Comparison of ENCODE assay signal across 9 mouse cellular contexts in the genomic region with DNA sequence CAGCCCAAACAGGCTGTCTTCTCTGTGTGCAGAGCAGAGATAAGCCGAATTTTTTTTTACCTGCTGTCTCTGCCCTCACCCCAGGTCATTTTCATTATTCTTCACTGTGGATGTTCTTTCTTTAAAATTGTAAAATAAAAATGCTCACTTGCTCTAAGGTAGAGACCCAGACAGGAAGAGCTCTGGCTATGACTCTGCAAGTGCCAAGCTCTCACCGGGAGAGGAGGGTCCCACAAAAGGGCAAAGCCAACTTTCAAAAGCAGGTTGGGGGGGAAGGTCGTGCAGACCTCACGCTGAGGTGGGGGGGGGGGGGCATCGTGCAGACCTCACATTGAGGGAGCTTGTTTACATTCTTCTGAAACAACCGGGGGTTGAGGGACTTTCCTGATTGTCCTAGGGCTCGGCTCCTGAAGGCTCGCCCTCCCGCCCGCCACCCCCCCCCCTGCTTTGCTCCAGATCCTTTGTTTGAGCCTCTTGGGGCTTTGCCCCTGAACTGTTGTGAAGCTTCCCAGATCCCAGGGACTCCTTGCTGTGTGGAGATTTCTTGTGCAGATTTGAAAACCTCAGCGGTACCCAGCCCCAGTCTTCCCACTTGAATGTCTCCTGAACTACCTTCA.
DNase-seq lines count a peak whose midpoint lies in the region; ATAC-seq and TF ChIP-seq lines count a peak whose summit lies in the region.
"Had no signal": no experiment of that assay in that cellular context is flagged by ENCODE, and none has a peak within 500 bp of the region (broad histone marks: within the 10 kb centered on the region; RNA-seq: fewer than 3 reads in every experiment).

No protein-coding gene starts in this region.

- intact Hi-C loops in gastrocnemius, adult 2 months (cut with DNase I) = no loop called here

- no peak overlapping the region for H3K4me3 ChIP-seq in layer of hippocampus, adult 2 months
- H3K4me3 ChIP-seq in embryonic facial prominence, embryonic 14.5 days (ENCODE audit: low read depth, low read length) = peak overlapping the region; percentile 13; the same call in 1 of the 2 replicates
- H3K4me3 ChIP-seq in limb, embryonic 11.5 days (ENCODE audit: low read depth, low read length) = no peak overlapping the region
- no peak overlapping the region; the same call in 1 of the 2 replicates for H3K4me3 ChIP-seq in stomach, embryonic 15.5 days (replicated peaks)
- H3K4me3 ChIP-seq in gastrocnemius, adult 2 months = no peak overlapping the region

- ATAC-seq in embryonic facial prominence, embryonic 14.5 days (ENCODE audit: low read depth) = no peak; the same call in 1 of the 2 replicates
- ATAC-seq in limb, embryonic 11.5 days (ENCODE audit: insufficient number of reproducible peaks, low FRiP score, low TSS enrichment, low read depth) = no peak
- ATAC-seq in stomach, embryonic 15.5 days (ENCODE audit: insufficient read depth, low FRiP score, low read depth) = no peak
- no peak for ATAC-seq in frontal cortex, adult (ENCODE audit: low TSS enrichment)

- H3K27ac ChIP-seq in layer of hippocampus, adult 2 months = peak overlapping the region; percentile 51
- H3K27ac ChIP-seq in embryonic facial prominence, embryonic 14.5 days (replicated peaks; ENCODE audit: low read depth, low read length) = peak overlapping the region; percentile 61
- H3K27ac ChIP-seq in limb, embryonic 11.5 days (replicated peaks; ENCODE audit: low read depth, low read length) = no peak overlapping the region; the same call in 1 of the 2 replicates
- H3K27ac ChIP-seq in stomach, embryonic 15.5 days = no peak overlapping the region
- H3K27ac ChIP-seq in gastrocnemius, adult 2 months = no peak overlapping the region
- H3K27ac ChIP-seq: liver, embryonic 14.5 days had no signal

- H3K4me1 ChIP-seq in embryonic facial prominence, embryonic 14.5 days (ENCODE audit: control insufficient read depth, insufficient read depth, low read length) = peaks cover 44% of the 10 kb centered on the region
- H3K4me1 ChIP-seq in limb, embryonic 11.5 days (ENCODE audit: control insufficient read depth, insufficient read depth, low read length) = peaks cover 15% of the 10 kb centered on the region
- peaks cover 2% of the 10 kb centered on the region; the same call in 1 of the 2 replicates for H3K4me1 ChIP-seq in stomach, embryonic 15.5 days

- peak overlapping the region; percentile 49 for H3K4me2 ChIP-seq in embryonic facial prominence, embryonic 14.5 days (ENCODE audit: low read depth, low read length)
- 0 out of 2 replicates have a peak overlapping the region, but pooled peaks have one; percentile 7 for H3K4me2 ChIP-seq in limb, embryonic 11.5 days (ENCODE audit: low read depth, severe bottlenecking)
- H3K4me2 ChIP-seq in stomach, embryonic 15.5 days = peak overlapping the region; percentile 21; the same call in 1 of the 2 replicates

- H3K9ac ChIP-seq in embryonic facial prominence, embryonic 14.5 days (ENCODE audit: low read depth, low read length) = peak overlapping the region; percentile 48; the same call in 1 of the 2 replicates
- peak overlapping the region; percentile 30; the same call in 1 of the 2 replicates for H3K9ac ChIP-seq in limb, embryonic 11.5 days (ENCODE audit: low read length)
- H3K9ac ChIP-seq in stomach, embryonic 15.5 days = no peak overlapping the region
- H3K9ac ChIP-seq: liver, embryonic 14.5 days had no signal

- no peaks in the 10 kb centered on the region for H3K27me3 ChIP-seq in embryonic facial prominence, embryonic 14.5 days (replicated peaks; ENCODE audit: control insufficient read depth, insufficient read depth, low read length)
- no peaks in the 10 kb centered on the region for H3K27me3 ChIP-seq in limb, embryonic 11.5 days (ENCODE audit: control insufficient read depth, insufficient read depth, low read length)
- no peaks in the 10 kb centered on the region for H3K27me3 ChIP-seq in stomach, embryonic 15.5 days (replicated peaks)

- H3K9me3 ChIP-seq in embryonic facial prominence, embryonic 14.5 days (ENCODE audit: control insufficient read depth, low read length) = no peaks in the 10 kb centered on the region
- H3K9me3 ChIP-seq in limb, embryonic 11.5 days (ENCODE audit: control insufficient read depth, low read length) = no peaks in the 10 kb centered on the region
- no peaks in the 10 kb centered on the region for H3K9me3 ChIP-seq in stomach, embryonic 15.5 days

- WGBS in embryonic facial prominence, embryonic 14.5 days = 5% methylated on average over 8 of the region's 11 CpGs
- WGBS in limb, embryonic 11.5 days = 10% methylated on average over 11 of the region's 11 CpGs
- WGBS in stomach, embryonic 15.5 days = 11% methylated on average over 11 of the region's 11 CpGs

- no peak for TF ChIP-seq CTCF in layer of hippocampus, adult 2 months (conservative IDR thresholded peaks at IDR 0.05)
- TF ChIP-seq CTCF in gastrocnemius, adult 2 months (IDR thresholded peaks at IDR 0.05) = no peak

- no peak for DNase-seq in layer of hippocampus, adult 2 months (ENCODE audit: low spot score in 2 of 2)
- no peak for DNase-seq in layer of hippocampus, postnatal 14 days (ENCODE audit: low spot score in 2 of 2)
- peak; percentile 36 for DNase-seq in embryonic facial prominence, embryonic 14.5 days (ENCODE audit: low spot score)
- peak; percentile 27 for DNase-seq in limb, embryonic 11.5 days (ENCODE audit: low spot score)
- DNase-seq in gastrocnemius, adult 2 months = no peak
- DNase-seq in natural killer cell, adult 2 months (ENCODE audit: low spot score in 2 of 2) = no peak

- H3K36me3 ChIP-seq in embryonic facial prominence, embryonic 14.5 days (ENCODE audit: control insufficient read depth, insufficient read depth, low read length) = no peaks in the 10 kb centered on the region
- H3K36me3 ChIP-seq in limb, embryonic 11.5 days (ENCODE audit: control insufficient read depth, insufficient read depth, low read length) = no peaks in the 10 kb centered on the region
- H3K36me3 ChIP-seq in stomach, embryonic 15.5 days = no peaks in the 10 kb centered on the region

Comparison
In these comparisons a context has a peak if more than half of its experiments do, and no peak if none do; other contexts are left out.
1. DNase-seq: peak in embryonic facial prominence, embryonic 14.5 days (single experiment) and limb, embryonic 11.5 days (single experiment); none in layer of hippocampus, adult 2 months (0 of 2), layer of hippocampus, postnatal 14 days (0 of 2), gastrocnemius, adult 2 months (single experiment) and natural killer cell, adult 2 months (0 of 2).
2. H3K27ac ChIP-seq: peak in layer of hippocampus, adult 2 months (single experiment) and embryonic facial prominence, embryonic 14.5 days (single experiment); none in limb, embryonic 11.5 days (single experiment), stomach, embryonic 15.5 days (single experiment) and gastrocnemius, adult 2 months (single experiment).
3. Peak in every context shown above with its lines, with median percentiles within 50 percentile points of each other: H3K4me2 ChIP-seq.